Mouse (Mus musculus) bone marrow macrophage, adult 2 months (primary cell): ENCODE measurements at regions not wholly inside any gene's neighbourhood (a gene's known extent, or its start where the extent isn't known, plus 50 kb on each side); places are given as distances from the start of the nearest gene placed in this dataset.

ENCODE experiments used
- CTCF ChIP-seq: IDR thresholded peaks from 2 replicates; pipeline ENCODE4 v1.5.1; 2012; ENCODE audit warnings: low read depth, mild to moderate bottlenecking, low read length, moderate library complexity
- POLR2A ChIP-seq: IDR thresholded peaks from 2 replicates; pipeline ENCODE4 v1.6.1; 2012; ENCODE audit warnings: mild to moderate bottlenecking, low read depth, low read length, borderline replicate concordance

GRCm38 (mm10) chr16:10080121-10080679 is 84.8 kb upstream of the Grin2a start:
- TF ChIP-seq POLR2A (no peak), CTCF (no peak)
